Mouse (Mus musculus) limb, embryonic 11.5 days (tissue): ENCODE results near the gene Myo15b. TPM values are rescaled to one million over a fixed set of nuclear protein-coding genes. Genes with fewer than 3 reads are reported as not detected.
A peak's percentile ranks its signal among the peaks of the same experiment; 100 is the strongest.

ENCODE experiments used
- ATAC-seq: fragments of 200-750 bp; cut with Nextera tagmentation; 2 replicates; pipeline ENCODE4 v1.8.0; 2017; ENCODE audit warnings: low read depth; ENCODE audit not compliant: insufficient number of reproducible peaks, low FRiP score, low TSS enrichment
- DNase-seq: peaks from one replicate; pipeline ENCODE4 v3.0.0-alpha.2; 2015; ENCODE audit warnings: low spot score
- H3K27ac ChIP-seq: fragments of 300-500 bp; sonication (generic); replicated peaks from 2 replicates; pipeline ENCODE4 v1.5.1; 2014; ENCODE audit warnings: low read depth, mild to moderate bottlenecking, low read length
- H3K27me3 ChIP-seq: fragments of 300-500 bp; sonication (generic); 2 replicates; pipeline ENCODE4 v1.6.1; 2014; ENCODE audit warnings: mild to moderate bottlenecking, low read length, mixed read lengths; ENCODE audit not compliant: control insufficient read depth, insufficient read depth
- H3K36me3 ChIP-seq: fragments of 300-500 bp; sonication (generic); 2 replicates; pipeline ENCODE4 v1.6.1; 2014; ENCODE audit warnings: mild to moderate bottlenecking, low read length, moderate library complexity, mixed read lengths; ENCODE audit not compliant: control insufficient read depth, insufficient read depth
- H3K4me1 ChIP-seq: fragments of 300-500 bp; sonication (generic); 2 replicates; pipeline ENCODE4 v1.6.1; 2014; ENCODE audit warnings: low read length, mixed read lengths; ENCODE audit not compliant: control insufficient read depth, insufficient read depth
- H3K4me2 ChIP-seq: fragments of 300-500 bp; sonication (generic); 2 replicates; pipeline ENCODE4 v1.6.1; 2014; ENCODE audit warnings: low read depth, mild to moderate bottlenecking, moderate library complexity; ENCODE audit not compliant: severe bottlenecking
- H3K4me3 ChIP-seq: fragments of 300-500 bp; sonication (generic); 2 replicates; pipeline ENCODE4 v1.5.1; 2014; ENCODE audit warnings: low read depth, low read length
- H3K9ac ChIP-seq: fragments of 300-500 bp; sonication (generic); 2 replicates; pipeline ENCODE4 v1.6.1; 2014; ENCODE audit warnings: mild to moderate bottlenecking, low read length
- H3K9me3 ChIP-seq: fragments of 300-500 bp; sonication (generic); 2 replicates; pipeline ENCODE4 v1.6.1; 2016; ENCODE audit warnings: low read length; ENCODE audit not compliant: control insufficient read depth
- WGBS: fragments of 180-500 bp; shearing (Covaris S2); extraction: QIAGEN DNeasy Blood & Tissue Kit; methylation state at CpG from one replicate; pipeline ENCODE4 v1.1.7; 2014; 5-methylcytosine and 5-hydroxymethylcytosine counted together
- polyA plus RNA-seq: library from polyadenylated mRNA; unstranded; fragments of >200 nt; fragmentation: Nextera tagmentation; extraction: Ambion mirVana; gene quantifications from 2 replicates; pipeline ENCODE4 v1.2.1, GENCODE M21; 2014

Myo15b gene
- polyA plus RNA-seq, 1 experiment from 2014 or later, result 0.11 TPM

DNA sequence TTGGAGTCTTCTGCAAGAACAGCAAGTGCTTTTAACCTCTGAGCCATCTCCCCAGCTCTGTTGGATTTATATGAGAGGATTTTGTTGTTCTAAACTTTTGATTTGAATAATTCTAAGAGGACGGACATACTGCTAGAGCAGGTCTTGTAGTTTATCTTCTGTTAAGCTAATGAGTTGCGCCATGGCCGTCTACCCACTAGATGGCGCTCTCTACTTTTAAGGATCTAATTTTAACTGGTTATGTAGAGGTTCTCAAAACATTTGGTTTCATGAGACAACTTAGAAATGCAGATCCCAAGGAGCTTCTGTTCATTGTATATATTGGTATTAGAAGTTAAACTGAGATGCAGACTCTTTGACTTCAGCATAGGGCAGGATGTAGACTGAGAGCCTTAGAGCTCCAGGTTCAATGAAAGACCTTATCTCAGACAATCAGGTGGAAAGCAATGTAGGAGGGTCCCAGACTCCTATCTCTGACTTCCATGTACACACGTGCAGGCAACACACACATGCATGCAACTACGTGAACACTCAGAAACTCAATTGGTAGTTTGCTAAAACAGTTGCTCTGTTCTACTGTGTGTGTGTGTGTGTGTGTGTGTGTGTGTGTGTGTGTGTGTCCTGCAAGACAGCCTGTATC, 81.6 kb downstream of the Myo15b start:
- Histone ChIP-seq H3K4me2 (no peak overlapping the region), H3K27ac (no peak overlapping the region), H3K4me1 (no peaks in the 10 kb centered on the region), H3K4me3 (no peak overlapping the region), H3K36me3 (0 out of 2 replicates have a peak, but pooled peaks cover 9% of the 10 kb centered on the region), H3K27me3 (no peaks in the 10 kb centered on the region), H3K9ac (no peak overlapping the region), H3K9me3 (no peaks in the 10 kb centered on the region)
- WGBS, result 44% methylated on average over 6 of the region's 6 CpGs
- DNase-seq, result peak; percentile 75
- no peak for ATAC-seq

DNA sequence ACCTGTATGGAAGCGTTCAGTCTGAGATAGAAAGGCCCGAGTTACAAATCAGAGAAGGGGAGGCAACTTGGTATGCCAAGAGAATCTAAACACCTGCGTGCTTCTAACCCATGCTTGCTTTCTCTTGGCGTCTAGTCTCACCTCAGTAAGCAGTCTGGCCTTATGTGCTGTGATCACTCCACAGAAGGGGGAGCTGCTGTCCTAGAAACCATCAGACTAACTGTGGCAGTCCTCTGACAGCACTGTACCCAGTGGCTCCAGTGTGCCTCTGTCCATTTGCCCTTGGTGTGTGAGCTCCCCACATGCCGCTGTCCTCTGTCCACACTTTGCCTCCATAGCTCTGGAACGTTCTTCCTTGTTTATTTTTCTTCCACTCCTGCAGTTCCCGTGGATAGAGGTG, 83.8 kb downstream of the Myo15b start:
- Histone ChIP-seq H3K9ac (no peak overlapping the region), H3K9me3 (no peaks in the 10 kb centered on the region), H3K27ac (no peak overlapping the region), H3K4me3 (no peak overlapping the region), H3K4me1 (no peaks in the 10 kb centered on the region), H3K4me2 (no peak overlapping the region), H3K27me3 (no peaks in the 10 kb centered on the region), H3K36me3 (peaks cover 14% of the 10 kb centered on the region; the same call in 1 of the 2 replicates)
- 86% methylated on average over 7 of the region's 7 CpGs for WGBS
- no peak for DNase-seq
- ATAC-seq, result no peak

Other genes starting within 250 kb of the Myo15b start
- gene Mif4gd, start 245.4 kb upstream of the Myo15b start, polyA plus RNA-seq, result 18.0 and 19.3 TPM in 2 replicates
- gene Slc25a19, start 230.1 kb upstream of the Myo15b start, polyA plus RNA-seq, result 30.3 and 32.6 TPM in 2 replicates
- 52.5 and 58.3 TPM in 2 replicates for gene Grb2, start 149.8 kb upstream of the Myo15b start, polyA plus RNA-seq
- gene Tmem94, start 93.0 kb upstream of the Myo15b start, polyA plus RNA-seq, result 15.8 and 17.4 TPM in 2 replicates
- gene Caskin2, start 44.8 kb upstream of the Myo15b start, polyA plus RNA-seq, result 16.2 and 16.5 TPM in 2 replicates
- gene Tsen54, start 43.7 kb upstream of the Myo15b start, polyA plus RNA-seq, result 29.2 and 32.8 TPM in 2 replicates
- gene Llgl2, start 34.4 kb upstream of the Myo15b start, polyA plus RNA-seq, result 6.2 and 8.5 TPM in 2 replicates
- gene Smim5, start 41.6 kb downstream of the Myo15b start, polyA plus RNA-seq, result 1.3 and 2.0 TPM in 2 replicates
- gene Smim6, start 53.6 kb downstream of the Myo15b start, polyA plus RNA-seq, result 0.31 and 0.52 TPM in 2 replicates
- gene Sap30bp, start 74.9 kb downstream of the Myo15b start, polyA plus RNA-seq, result 50.7 and 56.2 TPM in 2 replicates
- gene Recql5, start 75.1 kb downstream of the Myo15b start, polyA plus RNA-seq, result 21.2 and 21.5 TPM in 2 replicates
- 1.0 and 1.5 TPM in 2 replicates for gene Itgb4, start 116.3 kb downstream of the Myo15b start, polyA plus RNA-seq
- gene Galk1, start 154.3 kb downstream of the Myo15b start, polyA plus RNA-seq, result 164 and 168 TPM in 2 replicates
- gene H3f3b, start 169.6 kb downstream of the Myo15b start, polyA plus RNA-seq, result 2,190 and 2,300 TPM in 2 replicates
- 34.6 and 37.0 TPM in 2 replicates for gene Unk, start 171.9 kb downstream of the Myo15b start, polyA plus RNA-seq
- 1.1 and 1.3 TPM in 2 replicates for gene Unc13d, start 219.6 kb downstream of the Myo15b start, polyA plus RNA-seq
- 49.3 and 52.1 TPM in 2 replicates for gene Wbp2, start 228.6 kb downstream of the Myo15b start, polyA plus RNA-seq